Mouse (Mus musculus) CD4-positive, CD25-positive, alpha-beta regulatory T cell, adult 2 months (primary cell): ENCODE data around the gene Elmo3.
A peak's percentile ranks its signal among the peaks of the same experiment; 100 is the strongest.
"Not testable (repeated sequence)": the region's sequence is repeated elsewhere in the genome, so short reads cannot be mapped to it uniquely, and the experiment has no call there.

ENCODE experiments used
- DNase-seq: peaks from one replicate; pipeline ENCODE4 v3.0.0-alpha.2; 2012; ENCODE audit warnings: low read depth, low spot score

Elmo3 gene

GRCm38 (mm10) chr8:105276292-105277120 lies 28.9 kb upstream of the Elmo3 start:
- peak; percentile 31 for DNase-seq

GRCm38 (mm10) chr8:105278911-105279334 lies 26.5 kb upstream of the Elmo3 start:
- DNase-seq = peak; percentile 73

GRCm38 (mm10) chr8:105280567-105280966 lies 24.8 kb upstream of the Elmo3 start:
- no peak for DNase-seq

- DNase-seq = no peak
Observed at GRCm38 (mm10) chr8:105281821-105282220, 23.6 kb upstream of the Elmo3 start.

- no peak for DNase-seq
Observed at GRCm38 (mm10) chr8:105282239-105282638, 23.2 kb upstream of the Elmo3 start.

GRCm38 (mm10) chr8:105283074-105283473 lies 22.3 kb upstream of the Elmo3 start:
- peak; percentile 80 for DNase-seq

- DNase-seq = no peak
Observed at GRCm38 (mm10) chr8:105285514-105285913, 19.9 kb upstream of the Elmo3 start.

- DNase-seq = no peak
Observed at GRCm38 (mm10) chr8:105286907-105287306, 18.5 kb upstream of the Elmo3 start.

GRCm38 (mm10) chr8:105288231-105288630 lies 17.2 kb upstream of the Elmo3 start:
- DNase-seq = no peak

GRCm38 (mm10) chr8:105288958-105289732 lies 16.3 kb upstream of the Elmo3 start:
- DNase-seq = peak; percentile 97

- peak; percentile 75 for DNase-seq
Observed at GRCm38 (mm10) chr8:105289805-105290460, 15.5 kb upstream of the Elmo3 start, which contains the start of gene 4931428F04Rik. 4931428F04Rik (minus strand) TSS chr8:105289864.

GRCm38 (mm10) chr8:105290554-105291314 lies 14.7 kb upstream of the Elmo3 start:
- peak; percentile 94 for DNase-seq

- not testable (repeated sequence) for DNase-seq
Observed at GRCm38 (mm10) chr8:105291364-105291763, 14.0 kb upstream of the Elmo3 start.

- DNase-seq = not testable (repeated sequence)
Observed at GRCm38 (mm10) chr8:105291802-105292201, 13.6 kb upstream of the Elmo3 start.

GRCm38 (mm10) chr8:105292471-105292870 lies 12.9 kb upstream of the Elmo3 start:
- DNase-seq = no peak

GRCm38 (mm10) chr8:105293405-105293804 lies 12.0 kb upstream of the Elmo3 start:
- DNase-seq = no peak

- DNase-seq = no peak
Observed at GRCm38 (mm10) chr8:105294776-105295175, 10.6 kb upstream of the Elmo3 start.

- DNase-seq = no peak
Observed at GRCm38 (mm10) chr8:105295256-105295655, 10.1 kb upstream of the Elmo3 start.

GRCm38 (mm10) chr8:105295895-105296573 lies 9.4 kb upstream of the Elmo3 start, which contains the start of gene Exoc3l:
Exoc3l (minus strand) TSS chr8:105296101.
- no peak for DNase-seq

- peak; percentile 92 for DNase-seq
Observed at GRCm38 (mm10) chr8:105297511-105298192, 7.7 kb upstream of the Elmo3 start, which contains the start of gene E2f4. E2f4 (plus strand) TSS chr8:105297663.
